In the genomic region with DNA sequence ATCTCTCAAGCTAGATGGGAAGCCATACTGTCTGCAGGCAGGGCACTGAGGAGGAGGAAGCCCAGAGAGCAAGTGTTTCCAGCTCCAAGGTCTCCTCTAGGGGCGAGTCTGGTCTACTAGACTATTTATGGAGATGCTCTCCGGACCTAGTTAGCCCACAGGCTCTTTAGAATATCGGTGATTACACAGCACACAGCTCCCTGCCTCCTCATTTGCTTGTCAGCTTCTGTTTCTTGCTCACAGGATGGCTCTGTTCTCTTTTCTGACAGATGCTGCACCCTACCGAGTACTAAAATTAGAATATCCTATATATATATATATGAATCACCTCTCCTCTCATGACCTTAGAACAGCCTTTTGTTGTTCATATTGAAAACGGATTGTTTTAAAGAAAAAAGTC, we compare ENCODE assay signal across 12 mouse cellular contexts. TPM values are rescaled to one million over a fixed set of nuclear protein-coding genes. Genes with fewer than 3 reads are reported as not detected.
DNase-seq lines count a peak whose midpoint lies in the region; ATAC-seq and TF ChIP-seq lines count a peak whose summit lies in the region.
"Had no signal": no experiment of that assay in that cellular context is flagged by ENCODE, and none has a peak within 500 bp of the region (broad histone marks: within the 10 kb centered on the region; RNA-seq: fewer than 3 reads in every experiment).

No protein-coding gene starts in this region.

- H3K36me3 ChIP-seq in midbrain, embryonic 11.5 days (ENCODE audit: control insufficient read depth, insufficient read depth, low read length), result no peaks in the 10 kb centered on the region
- no peaks in the 10 kb centered on the region for H3K36me3 ChIP-seq in lung, postnatal 0 days (ENCODE audit: insufficient read depth, low read length)
- H3K36me3 ChIP-seq: embryonic facial prominence, embryonic 15.5 days; forebrain, embryonic 15.5 days; neural tube, embryonic 15.5 days had no signal

- intact Hi-C loops in left cerebral cortex, postnatal 25 days (cut with DNase I), result no loop called here

- TF ChIP-seq CTCF in lung, postnatal 0 days (IDR thresholded peaks at IDR 0.05), result no peak

- no peak overlapping the region for H3K27ac ChIP-seq in midbrain, embryonic 11.5 days (ENCODE audit: low read depth, low read length)
- H3K27ac ChIP-seq in lung, postnatal 0 days (ENCODE audit: low read length), result no peak overlapping the region
- H3K27ac ChIP-seq: embryonic facial prominence, embryonic 15.5 days; forebrain, embryonic 15.5 days; neural tube, embryonic 15.5 days had no signal

- H3K4me2 ChIP-seq in midbrain, embryonic 11.5 days, result no peak overlapping the region
- H3K4me2 ChIP-seq in lung, postnatal 0 days (replicated peaks; ENCODE audit: low read depth, low read length), result no peak overlapping the region
- H3K4me2 ChIP-seq: embryonic facial prominence, embryonic 15.5 days; forebrain, embryonic 15.5 days; neural tube, embryonic 15.5 days had no signal

- WGBS in midbrain, embryonic 11.5 days, result 79% methylated on average over 5 of the region's 5 CpGs
- WGBS in lung, postnatal 0 days, result 65% methylated on average over 5 of the region's 5 CpGs

- peak; percentile 34 for DNase-seq in right cerebral cortex, adult 18-20 months
- DNase-seq in right cerebral cortex, postnatal 4 days, result no peak
- DNase-seq in cerebellum, postnatal 14 days, result peak; percentile 24 to 43
- DNase-seq in left cerebral cortex, postnatal 25 days (ENCODE audit: low spot score in 2 of 2), result peak; percentile 28 to 76
- no peak for DNase-seq in midbrain, embryonic 11.5 days (ENCODE audit: low spot score, missing footprints)
- DNase-seq in lung, adult 18-20 months, result no peak
- no peak for DNase-seq in lung, postnatal 0 days (ENCODE audit: low spot score)
- DNase-seq: adrenal gland, adult 2 months; kidney, postnatal 4 days had no signal

- no peaks in the 10 kb centered on the region for H3K27me3 ChIP-seq in midbrain, embryonic 11.5 days (ENCODE audit: control insufficient read depth, insufficient read depth, low read length)
- H3K27me3 ChIP-seq in lung, postnatal 0 days (replicated peaks; ENCODE audit: insufficient read depth, low read length), result no peaks in the 10 kb centered on the region
- H3K27me3 ChIP-seq: embryonic facial prominence, embryonic 15.5 days; forebrain, embryonic 15.5 days; neural tube, embryonic 15.5 days had no signal

- H3K9me3 ChIP-seq in midbrain, embryonic 11.5 days (ENCODE audit: control insufficient read depth, low read length), result no peaks in the 10 kb centered on the region
- no peaks in the 10 kb centered on the region for H3K9me3 ChIP-seq in lung, postnatal 0 days (ENCODE audit: low read length)
- H3K9me3 ChIP-seq: embryonic facial prominence, embryonic 15.5 days; forebrain, embryonic 15.5 days; neural tube, embryonic 15.5 days had no signal

- ATAC-seq in midbrain, embryonic 11.5 days (ENCODE audit: low FRiP score), result no peak
- ATAC-seq in lung, postnatal 0 days, result no peak
- ATAC-seq: forebrain, embryonic 15.5 days had no signal

- no peaks in the 10 kb centered on the region for H3K4me1 ChIP-seq in midbrain, embryonic 11.5 days (ENCODE audit: control insufficient read depth, insufficient read depth, low read length)
- no peaks in the 10 kb centered on the region for H3K4me1 ChIP-seq in lung, postnatal 0 days (ENCODE audit: insufficient read depth, low read depth, low read length)
- H3K4me1 ChIP-seq: embryonic facial prominence, embryonic 15.5 days; forebrain, embryonic 15.5 days; neural tube, embryonic 15.5 days had no signal

- no peak overlapping the region for H3K9ac ChIP-seq in midbrain, embryonic 11.5 days (ENCODE audit: low read length)
- H3K9ac ChIP-seq in lung, postnatal 0 days (replicated peaks; ENCODE audit: low read depth), result no peak overlapping the region
- H3K9ac ChIP-seq: embryonic facial prominence, embryonic 15.5 days; forebrain, embryonic 15.5 days; neural tube, embryonic 15.5 days had no signal

- no peak for TF ChIP-seq EP300 in lung, postnatal 0 days (IDR thresholded peaks at IDR 0.05)

- H3K4me3 ChIP-seq in midbrain, embryonic 11.5 days (ENCODE audit: low read depth, low read length), result no peak overlapping the region
- no peak overlapping the region for H3K4me3 ChIP-seq in lung, postnatal 0 days (ENCODE audit: low read depth, low read length)
- H3K4me3 ChIP-seq: embryonic facial prominence, embryonic 15.5 days; forebrain, embryonic 15.5 days; neural tube, embryonic 15.5 days had no signal

RNA-seq across cellular contexts. Expression of a gene that starts 33.3 kb away (rescaled TPM):
- 10 to 100 TPM; 13.7 to 16.3 TPM for total RNA-seq in left cerebral cortex, postnatal 25 days (2021)
- 2.5 and 3.3 TPM in 2 replicates for polyA plus RNA-seq in midbrain, embryonic 11.5 days (2014; fragmentation: Nextera tagmentation; extraction: Ambion mirVana)
- 2.7 TPM in 2 replicates for polyA plus RNA-seq in lung, postnatal 0 days (2015; fragmentation: Nextera tagmentation; extraction: Ambion mirVana)

Comparison
In these comparisons a context has a peak if more than half of its experiments do, and no peak if none do; other contexts are left out.
1. DNase-seq: peak in right cerebral cortex, adult 18-20 months (single experiment), cerebellum, postnatal 14 days (2 of 2) and left cerebral cortex, postnatal 25 days (2 of 2); none in right cerebral cortex, postnatal 4 days (single experiment), midbrain, embryonic 11.5 days (single experiment), lung, adult 18-20 months (0 of 2) and lung, postnatal 0 days (single experiment).